Mouse (Mus musculus) MEL (cell line): ENCODE measurements around the gene Trim39. TPM values are rescaled to one million over a fixed set of nuclear protein-coding genes. Genes with fewer than 3 reads are reported as not detected.

Experiments
- DNase-seq: peaks from one replicate; pipeline ENCODE4 v3.0.0; 2011; ENCODE audit warnings: low read depth, low spot score
- H3K27ac ChIP-seq: 2 replicates; pipeline ENCODE4 v1.5.1; 2012; ENCODE audit warnings: low read depth, mild to moderate bottlenecking, control low read depth, low read length, moderate library complexity; ENCODE audit not compliant: control insufficient read depth
- H3K27me3 ChIP-seq, 2 experiments: fragments of 150-350 bp in 1 of 2; sonication (generic) in 1 of 2; 2 replicates each; pipeline ENCODE4 v1.6.1; 2012; ENCODE audit warnings: low read length in 2 of 2, mild to moderate bottlenecking in 2 of 2, improper control_type of control experiment in 1 of 2, moderate library complexity in 1 of 2; ENCODE audit not compliant: insufficient read depth in 2 of 2, control insufficient read depth in 1 of 2
- H3K36me3 ChIP-seq, 2 experiments: 2 replicates each; pipeline ENCODE4 v1.6.1; 2012 to 2014; ENCODE audit warnings: low read length in 2 of 2, improper control_type of control experiment in 1 of 2, inconsistent platforms in 1 of 2, mild to moderate bottlenecking in 1 of 2; ENCODE audit not compliant: insufficient read depth in 2 of 2, control insufficient read depth in 1 of 2
- H3K4me1 ChIP-seq, 2 experiments: fragments of 150-350 bp in 1 of 2; sonication (generic) in 1 of 2; 2 replicates each; pipeline ENCODE4 v1.6.1; 2012; ENCODE audit warnings: low read length in 2 of 2, improper control_type of control experiment in 1 of 2, mild to moderate bottlenecking in 1 of 2; ENCODE audit not compliant: insufficient read depth in 2 of 2, control insufficient read depth in 1 of 2
- H3K4me3 ChIP-seq, 2 experiments: fragments of 150-350 bp in 1 of 2; sonication (generic) in 1 of 2; 2 replicates each; pipeline ENCODE4 v1.5.1; 2012; ENCODE audit warnings: low read depth in 2 of 2, low read length in 2 of 2, mild to moderate bottlenecking in 2 of 2, moderate library complexity in 2 of 2, control low read depth in 1 of 2, improper control_type of control experiment in 1 of 2; ENCODE audit not compliant: control insufficient read depth in 1 of 2, insufficient read depth in 1 of 2
- H3K79me2 ChIP-seq: 2 replicates; pipeline ENCODE4 v1.6.1; 2012; ENCODE audit warnings: mild to moderate bottlenecking, low read length, moderate library complexity; ENCODE audit not compliant: control insufficient read depth, poor library complexity, insufficient read depth
- H3K9ac ChIP-seq: 2 replicates; pipeline ENCODE4 v1.6.1; 2012; ENCODE audit warnings: low read depth, mild to moderate bottlenecking, control low read depth, low read length, moderate library complexity; ENCODE audit not compliant: control insufficient read depth, poor library complexity, severe bottlenecking
- H3K9me3 ChIP-seq: fragments of 150-350 bp; sonication (generic); replicated peaks from 2 replicates; pipeline ENCODE4 v1.6.1; 2012; ENCODE audit warnings: mild to moderate bottlenecking, low read length, improper control_type of control experiment, moderate library complexity; ENCODE audit not compliant: insufficient read depth
- CTCF ChIP-seq, 3 experiments: IDR thresholded peaks in 2 of 3; conservative IDR thresholded peaks in 1 of 3; 2 replicates each; pipeline ENCODE4 v1.5.1; 2011 to 2012; ENCODE audit warnings: low read length in 3 of 3, low read depth in 2 of 3, mild to moderate bottlenecking in 2 of 3, improper control_type of control experiment in 1 of 3, inconsistent platforms in 1 of 3, mixed read lengths in 1 of 3, moderate library complexity in 1 of 3; ENCODE audit not compliant: control insufficient read depth in 1 of 3, insufficient read depth in 1 of 3, poor library complexity in 1 of 3, severe bottlenecking in 1 of 3
- E2F4 ChIP-seq: IDR thresholded peaks from 2 replicates; pipeline ENCODE4 v1.6.1; 2011; ENCODE audit warnings: low read depth, low read length, improper control_type of control experiment, borderline replicate concordance
- ELF1 ChIP-seq: IDR thresholded peaks from 2 replicates; pipeline ENCODE4 v1.6.1; 2014; ENCODE audit warnings: low read depth, mild to moderate bottlenecking, inconsistent platforms, low read length, improper control_type of control experiment, moderate library complexity
- EP300 ChIP-seq, 2 experiments: IDR thresholded peaks; 2 replicates each; pipeline ENCODE4 v1.6.1; 2011; ENCODE audit warnings: improper control_type of control experiment in 2 of 2, low read length in 2 of 2, low read depth in 1 of 2, mild to moderate bottlenecking in 1 of 2
- GATA1 ChIP-seq: IDR thresholded peaks from 2 replicates; pipeline ENCODE4 v1.6.1; 2011; ENCODE audit warnings: low read depth, low read length, improper control_type of control experiment
- KAT2A ChIP-seq: conservative IDR thresholded peaks from 2 replicates; pipeline ENCODE4 v1.6.1; 2012; ENCODE audit warnings: low read depth, low read length, improper control_type of control experiment, inconsistent platforms
- MAX ChIP-seq: IDR thresholded peaks from 2 replicates; pipeline ENCODE4 v1.6.1; 2011; ENCODE audit warnings: low read length, improper control_type of control experiment
- MEF2A ChIP-seq: IDR thresholded peaks from 2 replicates; pipeline ENCODE4 v1.6.1; 2014; ENCODE audit warnings: low read depth, mild to moderate bottlenecking, inconsistent platforms, low read length, improper control_type of control experiment; ENCODE audit not compliant: poor library complexity, insufficient replicate concordance, severe bottlenecking; ENCODE audit errors: extremely low read depth
- MXI1 ChIP-seq: IDR thresholded peaks from 2 replicates; pipeline ENCODE4 v1.6.1; 2011; ENCODE audit warnings: mild to moderate bottlenecking, low read depth, low read length, improper control_type of control experiment
- MYB ChIP-seq: IDR thresholded peaks from 2 replicates; pipeline ENCODE4 v1.6.1; 2011; ENCODE audit warnings: mild to moderate bottlenecking, low read depth, low read length, improper control_type of control experiment
- MYC ChIP-seq: IDR thresholded peaks from 2 replicates; pipeline ENCODE4 v1.6.1; 2011; ENCODE audit warnings: low read depth, mild to moderate bottlenecking, low read length, improper control_type of control experiment, moderate library complexity
- NELFE ChIP-seq: IDR thresholded peaks from 2 replicates; pipeline ENCODE4 v1.6.1; 2011; ENCODE audit warnings: low read depth, low read length, improper control_type of control experiment
- POLR2AphosphoS2 ChIP-seq: IDR thresholded peaks from 2 replicates; pipeline ENCODE4 v1.6.1; 2011; ENCODE audit warnings: low read length, improper control_type of control experiment
- RCOR1 ChIP-seq: IDR thresholded peaks from 2 replicates; pipeline ENCODE4 v1.6.1; 2012; ENCODE audit warnings: low read depth, mild to moderate bottlenecking, inconsistent platforms, low read length, improper control_type of control experiment
- SIN3A ChIP-seq: IDR thresholded peaks from 2 replicates; pipeline ENCODE4 v1.6.1; 2012; ENCODE audit warnings: low read length, improper control_type of control experiment, inconsistent platforms
- SMC3 ChIP-seq: IDR thresholded peaks from 2 replicates; pipeline ENCODE4 v1.6.1; 2011; ENCODE audit warnings: low read depth, low read length, improper control_type of control experiment
- TBP ChIP-seq: IDR thresholded peaks from 2 replicates; pipeline ENCODE4 v1.8.0; 2011; ENCODE audit warnings: low read depth, low read length, improper control_type of control experiment
- UBTF ChIP-seq: IDR thresholded peaks from 2 replicates; pipeline ENCODE4 v1.6.1; 2012; ENCODE audit warnings: low read depth, mild to moderate bottlenecking, inconsistent platforms, low read length, improper control_type of control experiment, moderate library complexity, borderline replicate concordance; ENCODE audit not compliant: insufficient read depth
- ZC3H11A ChIP-seq: IDR thresholded peaks from 2 replicates; pipeline ENCODE4 v1.6.1; 2012; ENCODE audit warnings: low read depth, mild to moderate bottlenecking, inconsistent platforms, low read length, improper control_type of control experiment
- ZMIZ1 ChIP-seq: IDR thresholded peaks from 2 replicates; pipeline ENCODE4 v1.6.1; 2012; ENCODE audit warnings: low read depth, mild to moderate bottlenecking, inconsistent platforms, low read length, improper control_type of control experiment, moderate library complexity
- polyA plus RNA-seq, 2 experiments: library from polyadenylated mRNA; stranded (reverse) in 1 of 2; unstranded in 1 of 2; fragments of >175 nt in 1 of 2; fragments of >200 nt in 1 of 2; gene quantifications; 2 replicates each; pipeline versions ENCODE4 v1.2.1 to v1.2.4; 2012; ENCODE audit warnings: low replicate concordance in 2 of 2, low read depth in 1 of 2; ENCODE audit not compliant: insufficient read length in 2 of 2, insufficient read depth in 1 of 2, missing spikeins in 1 of 2
- total RNA-seq: library from RNA; depleted of rRNA; stranded (reverse); fragments of 300-350 nt; gene quantifications from 2 replicates; pipeline ENCODE4 v1.2.3, GENCODE M21; 2012

The Trim39 gene
- total and polyA plus RNA-seq, 3 experiments, result 13.5 to 16.0 TPM; not detected in 1

- Histone ChIP-seq H3K9ac (no peak overlapping the region), H3K9me3 (no peaks in the 10 kb centered on the region), H3K4me3 (no peak overlapping the region), H3K4me1 (no peaks in the 10 kb centered on the region; a peak in 1 of 4 replicates), H3K36me3 (peaks cover 0 to 3% of the 10 kb centered on the region in 2 experiments; a peak in 1 of 4 replicates), H3K27me3 (peaks cover 12 to 14% of the 10 kb centered on the region in 2 experiments), H3K27ac (no peak overlapping the region), H3K79me2 (no peaks in the 10 kb centered on the region)
- TF ChIP-seq SIN3A (no peak), MYC (no peak), ZC3H11A (no peak), CTCF (IDR thresholded peaks at IDR 0.05 in 2 of 3, conservative IDR thresholded peaks at IDR 0.05 in 1 of 3; ENCODE audit: control insufficient read depth in 1 of 3, insufficient read depth in 1 of 3, low read depth in 2 of 3, low read length in 3 of 3, poor library complexity in 1 of 3, severe bottlenecking in 1 of 3) (peak in 1 of 3 experiments; percentile 27; a peak in 2 of 6 replicates), MAX (no peak), MYB (no peak)
- DNase-seq, result no peak
Measured at GRCm38 (mm10) chr17:36244031-36244430, 28.0 kb downstream of the Trim39 start.

- no peak for DNase-seq
Measured at GRCm38 (mm10) chr17:36240637-36241213, 31.3 kb downstream of the Trim39 start.

GRCm38 (mm10) chr17:36237321-36237921, 34.6 kb downstream of the Trim39 start:
- peaks cover 19 to 22% of the 10 kb centered on the region in 2 experiments for H3K27me3 ChIP-seq
- H3K36me3 ChIP-seq, result peaks cover 0 to 3% of the 10 kb centered on the region in 2 experiments; a peak in 1 of 4 replicates
- TF ChIP-seq EP300 (IDR thresholded peaks at IDR 0.05; ENCODE audit: low read depth in 1 of 2, low read length in 2 of 2) (no peak), RCOR1 (no peak), SIN3A (no peak), GATA1 (no peak), SMC3 (no peak), NELFE (no peak), MAX (no peak)
- no peaks in the 10 kb centered on the region for H3K79me2 ChIP-seq
- H3K9me3 ChIP-seq, result no peaks in the 10 kb centered on the region
- H3K9ac ChIP-seq, result no peak overlapping the region
- no peaks in the 10 kb centered on the region; a peak in 1 of 4 replicates for H3K4me1 ChIP-seq
- no peak overlapping the region for H3K27ac ChIP-seq
- DNase-seq, result no peak
- H3K4me3 ChIP-seq, result no peak overlapping the region

More at GRCm38 (mm10) chr17:36240637-36241213, 31.3 kb downstream of the Trim39 start:
- H3K4me3 ChIP-seq, result peak overlapping the region in 1 of 2 experiments; percentile 24; a peak in 2 of 4 replicates
- H3K27me3 ChIP-seq, result peaks cover 13 to 21% of the 10 kb centered on the region in 2 experiments
- no peak overlapping the region for H3K27ac ChIP-seq
- H3K79me2 ChIP-seq, result no peaks in the 10 kb centered on the region
- no peaks in the 10 kb centered on the region; a peak in 1 of 4 replicates for H3K4me1 ChIP-seq
- H3K36me3 ChIP-seq, result peaks cover 0 to 3% of the 10 kb centered on the region in 2 experiments; a peak in 1 of 4 replicates
- H3K9ac ChIP-seq, result no peak overlapping the region
- no peaks in the 10 kb centered on the region for H3K9me3 ChIP-seq
- TF ChIP-seq POLR2AphosphoS2 (no peak), TBP (no peak), MYB (no peak), KAT2A (no peak), ZMIZ1 (no peak), ELF1 (no peak), E2F4 (no peak), UBTF (no peak), MEF2A (no peak), MXI1 (no peak)
